ENCODE assay signal across 17 mouse cellular contexts in genomic region chr4:124893769-124894168, GRCm38 (mm10). TPM values are rescaled to one million over a fixed set of nuclear protein-coding genes. Genes with fewer than 3 reads are reported as not detected.
A peak's percentile ranks its signal among the peaks of the same experiment; 100 is the strongest.
DNase-seq lines count a peak whose midpoint lies in the region; ATAC-seq and TF ChIP-seq lines count a peak whose summit lies in the region.
"Had no signal": no experiment of that assay in that cellular context is flagged by ENCODE, and none has a peak within 500 bp of the region (broad histone marks: within the 10 kb centered on the region; RNA-seq: fewer than 3 reads in every experiment).

No protein-coding gene starts in this region.

- peak; percentile 2; the same call in 1 of the 2 replicates for ATAC-seq in hindbrain, embryonic 14.5 days (ENCODE audit: low FRiP score)
- ATAC-seq in midbrain, postnatal 0 days (ENCODE audit: low FRiP score): no peak
- no peak for ATAC-seq in granulocyte monocyte progenitor cell, adult 5-6 weeks (replicated peaks; ENCODE audit: poor library complexity, severe bottlenecking)
- ATAC-seq: activated CD4-positive, CD25-positive, alpha-beta regulatory T cell, adult 4 months had no signal

- peak overlapping the region; percentile 72 for H3K4me2 ChIP-seq in hindbrain, embryonic 14.5 days (replicated peaks)
- H3K4me2 ChIP-seq in midbrain, postnatal 0 days (ENCODE audit: low read depth, low read length, poor library complexity, severe bottlenecking): peak overlapping the region; percentile 72

- no peak for TF ChIP-seq CTCF in midbrain, postnatal 0 days (IDR thresholded peaks at IDR 0.05)

- H3K27me3 ChIP-seq in hindbrain, embryonic 14.5 days (ENCODE audit: control insufficient read depth, insufficient read depth, low read length): peaks cover 43% of the 10 kb centered on the region
- no peaks in the 10 kb centered on the region; the same call in 1 of the 2 replicates for H3K27me3 ChIP-seq in midbrain, postnatal 0 days (ENCODE audit: insufficient read depth, low read length)

- peaks cover 14% of the 10 kb centered on the region for H3K4me1 ChIP-seq in hindbrain, embryonic 14.5 days (replicated peaks; ENCODE audit: control insufficient read depth, insufficient read depth, low read length)
- 0 out of 2 replicates have a peak, but pooled peaks cover 3% of the 10 kb centered on the region for H3K4me1 ChIP-seq in midbrain, postnatal 0 days (ENCODE audit: insufficient read depth, low read length)

- no peaks in the 10 kb centered on the region for H3K9me3 ChIP-seq in hindbrain, embryonic 14.5 days (ENCODE audit: control insufficient read depth, low read length)
- H3K9me3 ChIP-seq in midbrain, postnatal 0 days (ENCODE audit: low read length): no peaks in the 10 kb centered on the region
- H3K9me3 ChIP-seq: heart, embryonic 15.5 days had no signal

- H3K27ac ChIP-seq in hindbrain, embryonic 14.5 days: no peak overlapping the region
- H3K27ac ChIP-seq in midbrain, postnatal 0 days (ENCODE audit: low read depth, low read length): peak overlapping the region; percentile 38; the same call in 1 of the 2 replicates
- H3K27ac ChIP-seq: heart, embryonic 15.5 days had no signal

- peak overlapping the region; percentile 46 for H3K4me3 ChIP-seq in hindbrain, embryonic 14.5 days (replicated peaks; ENCODE audit: low read length)
- peak overlapping the region; percentile 49 for H3K4me3 ChIP-seq in midbrain, postnatal 0 days (ENCODE audit: low read depth, low read length)
- H3K4me3 ChIP-seq: erythroblast, embryonic 14.5 days had no signal

- H3K9ac ChIP-seq in hindbrain, embryonic 14.5 days: peak overlapping the region; percentile 70; the same call in 1 of the 2 replicates
- peak overlapping the region; percentile 66 for H3K9ac ChIP-seq in midbrain, postnatal 0 days (replicated peaks; ENCODE audit: low read length, poor library complexity, severe bottlenecking)
- H3K9ac ChIP-seq: heart, embryonic 15.5 days; lung, embryonic 14.5 days had no signal

- DNase-seq in cerebellum, adult 9-11 months: peak; percentile 43
- no peak for DNase-seq in cerebellum, postnatal 14 days
- peak; percentile 31 for DNase-seq in brain, adult 2 months (ENCODE audit: low read depth, low spot score)
- no peak for DNase-seq in hindbrain, embryonic 14.5 days (ENCODE audit: low spot score)
- DNase-seq in midbrain, postnatal 0 days (ENCODE audit: low spot score): no peak
- no peak for DNase-seq in gastrocnemius, adult 18-20 months (ENCODE audit: low spot score)
- DNase-seq: embryo, embryonic 11 days; gastrocnemius, postnatal 36 days; kidney, postnatal 14 days; lung, embryonic 14.5 days; thymus, adult 18-20 months had no signal

- 27% methylated on average over 6 of the region's 6 CpGs for WGBS in hindbrain, embryonic 14.5 days
- 22% methylated on average over 6 of the region's 6 CpGs for WGBS in midbrain, postnatal 0 days

- no peaks in the 10 kb centered on the region for H3K36me3 ChIP-seq in hindbrain, embryonic 14.5 days (replicated peaks; ENCODE audit: control insufficient read depth, insufficient read depth)
- no peaks in the 10 kb centered on the region for H3K36me3 ChIP-seq in midbrain, postnatal 0 days (ENCODE audit: insufficient read depth, low read length)
- H3K36me3 ChIP-seq: heart, embryonic 15.5 days had no signal

RNA-seq across cellular contexts. Expression of gene Epha10, which starts 13.1 kb away (rescaled TPM):
- polyA plus RNA-seq in hindbrain, embryonic 14.5 days (2014; fragmentation: Nextera tagmentation; extraction: Ambion mirVana): 8.4 and 8.7 TPM in 2 replicates
- total RNA-seq in midbrain, postnatal 0 days (2014; rRNA removed): 43.4 and 50.1 TPM in 2 replicates
- 14.8 and 15.3 TPM in 2 replicates for polyA plus RNA-seq in midbrain, postnatal 0 days (2015; fragmentation: Nextera tagmentation; extraction: Ambion mirVana)
- not detected for total RNA-seq in gastrocnemius, adult 18-20 months (2021)
- total RNA-seq in granulocyte monocyte progenitor cell, adult 5-6 weeks (2014; fragmentation: Nextera tagmentation): not detected in 2 replicates
- total RNA-seq in granulocyte monocyte progenitor cell, adult 5-6 weeks (2017): not detected in 2 replicates
- total RNA-seq: gastrocnemius, postnatal 36 days; megakaryocyte, adult 5-6 weeks had no signal
- polyA plus RNA-seq: C2C12; erythroblast, embryonic 14.5 days; heart, embryonic 15.5 days; lung, embryonic 14.5 days had no signal

RNA-seq across cellular contexts. Expression of gene Maneal, which starts 31.8 kb away (rescaled TPM):
- 16.9 and 17.6 TPM in 2 replicates for polyA plus RNA-seq in hindbrain, embryonic 14.5 days (2014; fragmentation: Nextera tagmentation; extraction: Ambion mirVana)
- 43.7 and 50.5 TPM in 2 replicates for total RNA-seq in midbrain, postnatal 0 days (2014; rRNA removed)
- 9.4 and 9.5 TPM in 2 replicates for polyA plus RNA-seq in midbrain, postnatal 0 days (2015; fragmentation: Nextera tagmentation; extraction: Ambion mirVana)
- under 1 TPM; 0.23 to 0.52 TPM for total RNA-seq in gastrocnemius, adult 18-20 months (2021)
- total RNA-seq in granulocyte monocyte progenitor cell, adult 5-6 weeks (2014; fragmentation: Nextera tagmentation): 1.2 TPM in 1 of 2 replicates, not detected in the other
- total RNA-seq in granulocyte monocyte progenitor cell, adult 5-6 weeks (2017): not detected in 2 replicates
- total RNA-seq: megakaryocyte, adult 5-6 weeks had no signal
- polyA plus RNA-seq: erythroblast, embryonic 14.5 days; heart, embryonic 15.5 days had no signal

RNA-seq across cellular contexts. Expression of gene 1110065P20Rik, which starts 42.8 kb away (rescaled TPM):
- 93.5 and 102 TPM in 2 replicates for polyA plus RNA-seq in hindbrain, embryonic 14.5 days (2014; fragmentation: Nextera tagmentation; extraction: Ambion mirVana)
- 163 and 181 TPM in 2 replicates for total RNA-seq in midbrain, postnatal 0 days (2014; rRNA removed)
- 135 and 141 TPM in 2 replicates for polyA plus RNA-seq in midbrain, postnatal 0 days (2015; fragmentation: Nextera tagmentation; extraction: Ambion mirVana)
- 10 to 100 TPM; 19.7 to 23.0 TPM for total RNA-seq in gastrocnemius, adult 18-20 months (2021)
- 15.0 and 19.4 TPM in 2 replicates for total RNA-seq in granulocyte monocyte progenitor cell, adult 5-6 weeks (2014; fragmentation: Nextera tagmentation)
- 3.1 and 6.7 TPM in 2 replicates for total RNA-seq in granulocyte monocyte progenitor cell, adult 5-6 weeks (2017)

RNA-seq across cellular contexts. Expression of gene 9930104L06Rik, which starts 43.1 kb away (rescaled TPM):
- 4.1 and 5.2 TPM in 2 replicates for polyA plus RNA-seq in hindbrain, embryonic 14.5 days (2014; fragmentation: Nextera tagmentation; extraction: Ambion mirVana)
- total RNA-seq in midbrain, postnatal 0 days (2014; rRNA removed): 15.6 and 21.7 TPM in 2 replicates
- polyA plus RNA-seq in midbrain, postnatal 0 days (2015; fragmentation: Nextera tagmentation; extraction: Ambion mirVana): 8.9 and 9.3 TPM in 2 replicates
- 1 to 10 TPM; 6.2 to 6.5 TPM for total RNA-seq in gastrocnemius, adult 18-20 months (2021)
- total RNA-seq in granulocyte monocyte progenitor cell, adult 5-6 weeks (2014; fragmentation: Nextera tagmentation): 6.9 and 14.1 TPM in 2 replicates
- total RNA-seq in granulocyte monocyte progenitor cell, adult 5-6 weeks (2017): 6.3 and 10.5 TPM in 2 replicates

RNA-seq across cellular contexts. Expression of gene Yrdc, which starts 43.3 kb away (rescaled TPM):
- 54.2 and 55.1 TPM in 2 replicates for polyA plus RNA-seq in hindbrain, embryonic 14.5 days (2014; fragmentation: Nextera tagmentation; extraction: Ambion mirVana)
- 54.5 and 78.4 TPM in 2 replicates for total RNA-seq in midbrain, postnatal 0 days (2014; rRNA removed)
- polyA plus RNA-seq in midbrain, postnatal 0 days (2015; fragmentation: Nextera tagmentation; extraction: Ambion mirVana): 48.9 and 55.7 TPM in 2 replicates
- 10 to 100 TPM; 10.4 to 11.9 TPM for total RNA-seq in gastrocnemius, adult 18-20 months (2021)
- total RNA-seq in granulocyte monocyte progenitor cell, adult 5-6 weeks (2014; fragmentation: Nextera tagmentation): 38.1 and 65.5 TPM in 2 replicates
- total RNA-seq in granulocyte monocyte progenitor cell, adult 5-6 weeks (2017): 18.7 and 29.1 TPM in 2 replicates

Comparison
In these comparisons a context has a peak if more than half of its experiments do, and no peak if none do; other contexts are left out.
1. DNase-seq: peak in cerebellum, adult 9-11 months (single experiment) and brain, adult 2 months (single experiment); none in cerebellum, postnatal 14 days (0 of 2), hindbrain, embryonic 14.5 days (single experiment), midbrain, postnatal 0 days (single experiment) and gastrocnemius, adult 18-20 months (single experiment).
2. RNA of gene Epha10, which starts 13.1 kb away (total RNA-seq): 43.4 to 50.1 TPM in midbrain, postnatal 0 days; not detected in gastrocnemius, adult 18-20 months and not detected in granulocyte monocyte progenitor cell, adult 5-6 weeks; every median in the first group is over 10 times any median in the second.
3. RNA of gene Maneal, which starts 31.8 kb away (total RNA-seq): 43.7 to 50.5 TPM in midbrain, postnatal 0 days; 1.2 TPM in granulocyte monocyte progenitor cell, adult 5-6 weeks and 0.23 to 0.52 TPM in gastrocnemius, adult 18-20 months; every median in the first group is over 10 times any median in the second.